Mouse (Mus musculus): ENCODE measurements around the gene Mitf. TPM values are rescaled to one million over a fixed set of nuclear protein-coding genes. Genes with fewer than 3 reads are reported as not detected.

Gene Mitf
- 4.0 TPM for polyA plus RNA-seq (2014; fragmentation: Illumina TruSeq; extraction: RNeasy Lipid Tissue Mini Kit (QIAGEN cat#74804); ENCODE audit: low read depth, low replicate concordance)

DNA sequence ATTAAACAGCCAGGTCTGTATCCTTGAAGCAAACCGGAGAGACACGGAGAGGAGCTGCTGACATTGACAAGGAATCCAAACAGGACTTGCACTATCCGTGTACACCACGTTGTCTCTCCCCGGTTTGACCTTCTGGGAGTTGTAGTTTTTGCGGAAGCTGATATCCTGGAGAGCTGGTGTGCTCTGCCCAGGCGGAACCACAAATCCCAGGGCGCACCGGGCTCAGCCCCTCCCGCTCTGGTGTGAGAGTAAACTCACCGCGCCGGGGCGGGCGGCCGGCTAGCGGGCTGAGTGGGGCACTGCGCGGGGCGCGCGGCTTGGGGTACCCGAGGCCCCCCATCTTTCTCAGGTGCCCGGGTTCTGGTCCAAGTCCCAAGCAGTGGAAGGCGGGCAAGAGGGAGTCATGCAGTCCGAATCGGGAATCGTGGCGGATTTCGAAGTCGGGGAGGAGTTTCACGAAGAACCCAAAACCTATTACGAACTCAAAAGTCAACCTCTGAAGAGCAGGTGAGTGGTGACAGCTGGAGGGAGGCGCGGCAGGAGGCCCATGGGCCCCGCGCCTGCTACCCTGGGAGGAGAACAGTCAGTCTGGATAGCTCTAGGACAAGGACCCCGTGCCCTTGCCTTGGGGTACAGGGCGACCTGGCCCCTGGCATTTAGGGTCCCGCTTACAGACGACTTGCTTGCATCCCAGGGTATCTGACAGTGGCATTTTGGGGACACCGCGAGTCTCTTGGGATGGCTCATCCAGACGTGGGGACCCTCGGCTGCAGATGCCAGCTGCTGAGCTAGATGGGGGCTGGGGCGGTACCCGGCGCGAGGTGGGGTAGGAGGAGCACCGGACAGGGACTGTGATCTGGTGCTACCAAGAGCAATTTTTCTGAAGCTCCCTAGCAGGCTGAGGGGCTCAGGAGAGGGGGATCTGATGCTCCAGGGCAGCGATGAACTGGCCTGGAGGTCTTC is at the start of gene Mitf:
Mitf (plus strand) TSS at position 272 of the 963 bp plus-strand sequence.

Other genes starting within 250 kb of the Mitf start
- 16.5 TPM for gene Frmd4b, start 189.5 kb upstream of the Mitf start, polyA plus RNA-seq (2014; fragmentation: Illumina TruSeq; extraction: RNeasy Lipid Tissue Mini Kit (QIAGEN cat#74804); ENCODE audit: low read depth, low replicate concordance)

Data from adipose tissue, adult 10 weeks (tissue).